Mouse (Mus musculus) forebrain, embryonic 16.5 days (tissue): Measurements from ENCODE around the gene Enpp1. TPM values are rescaled to one million over a fixed set of nuclear protein-coding genes. Genes with fewer than 3 reads are reported as not detected.
A peak's percentile ranks its signal among the peaks of the same experiment; 100 is the strongest.

ENCODE experiments used
- ATAC-seq: fragments of 200-750 bp; cut with Nextera tagmentation; 2 replicates; pipeline ENCODE4 v1.8.0; 2017; ENCODE audit warnings: mild to moderate bottlenecking, moderate library complexity
- H3K27ac ChIP-seq: fragments of 300-500 bp; sonication (generic); 2 replicates; pipeline ENCODE4 v1.5.1; 2014; ENCODE audit warnings: low read length, control low read depth
- H3K27me3 ChIP-seq: fragments of 300-500 bp; sonication (generic); replicated peaks from 2 replicates; pipeline ENCODE4 v1.6.1; 2014; ENCODE audit warnings: low read length; ENCODE audit not compliant: control insufficient read depth, insufficient read depth
- H3K36me3 ChIP-seq: fragments of 300-500 bp; sonication (generic); 2 replicates; pipeline ENCODE4 v1.6.1; 2014; ENCODE audit not compliant: control insufficient read depth, insufficient read depth
- H3K4me1 ChIP-seq: fragments of 300-500 bp; sonication (generic); replicated peaks from 2 replicates; pipeline ENCODE4 v1.6.1; 2014; ENCODE audit warnings: low read length; ENCODE audit not compliant: control insufficient read depth, insufficient read depth
- H3K4me2 ChIP-seq: fragments of 300-500 bp; sonication (generic); 2 replicates; pipeline ENCODE4 v1.6.1; 2014; ENCODE audit warnings: mild to moderate bottlenecking, low read length, control low read depth
- H3K4me3 ChIP-seq: fragments of 300-500 bp; sonication (generic); replicated peaks from 2 replicates; pipeline ENCODE4 v1.5.1; 2014; ENCODE audit warnings: mild to moderate bottlenecking, low read length, control low read depth
- H3K9ac ChIP-seq: fragments of 300-500 bp; sonication (generic); replicated peaks from 2 replicates; pipeline ENCODE4 v1.6.1; 2014; ENCODE audit warnings: low read depth, low read length, control low read depth
- H3K9me3 ChIP-seq: fragments of 300-500 bp; sonication (generic); 2 replicates; pipeline ENCODE4 v1.6.1; 2016; ENCODE audit warnings: low read length; ENCODE audit not compliant: control insufficient read depth
- WGBS: fragments of 180-500 bp; shearing (Covaris S2); extraction: QIAGEN DNeasy Blood & Tissue Kit; methylation state at CpG from one replicate; pipeline ENCODE4 v1.1.7; 2014; 5-methylcytosine and 5-hydroxymethylcytosine counted together
- polyA plus RNA-seq: library from polyadenylated mRNA; unstranded; fragments of >200 nt; fragmentation: Nextera tagmentation; extraction: Ambion mirVana; gene quantifications from 2 replicates; pipeline ENCODE4 v1.2.1, GENCODE M21; 2015

Enpp1 gene
- 0.99 and 2.3 TPM in 2 replicates for polyA plus RNA-seq

DNA sequence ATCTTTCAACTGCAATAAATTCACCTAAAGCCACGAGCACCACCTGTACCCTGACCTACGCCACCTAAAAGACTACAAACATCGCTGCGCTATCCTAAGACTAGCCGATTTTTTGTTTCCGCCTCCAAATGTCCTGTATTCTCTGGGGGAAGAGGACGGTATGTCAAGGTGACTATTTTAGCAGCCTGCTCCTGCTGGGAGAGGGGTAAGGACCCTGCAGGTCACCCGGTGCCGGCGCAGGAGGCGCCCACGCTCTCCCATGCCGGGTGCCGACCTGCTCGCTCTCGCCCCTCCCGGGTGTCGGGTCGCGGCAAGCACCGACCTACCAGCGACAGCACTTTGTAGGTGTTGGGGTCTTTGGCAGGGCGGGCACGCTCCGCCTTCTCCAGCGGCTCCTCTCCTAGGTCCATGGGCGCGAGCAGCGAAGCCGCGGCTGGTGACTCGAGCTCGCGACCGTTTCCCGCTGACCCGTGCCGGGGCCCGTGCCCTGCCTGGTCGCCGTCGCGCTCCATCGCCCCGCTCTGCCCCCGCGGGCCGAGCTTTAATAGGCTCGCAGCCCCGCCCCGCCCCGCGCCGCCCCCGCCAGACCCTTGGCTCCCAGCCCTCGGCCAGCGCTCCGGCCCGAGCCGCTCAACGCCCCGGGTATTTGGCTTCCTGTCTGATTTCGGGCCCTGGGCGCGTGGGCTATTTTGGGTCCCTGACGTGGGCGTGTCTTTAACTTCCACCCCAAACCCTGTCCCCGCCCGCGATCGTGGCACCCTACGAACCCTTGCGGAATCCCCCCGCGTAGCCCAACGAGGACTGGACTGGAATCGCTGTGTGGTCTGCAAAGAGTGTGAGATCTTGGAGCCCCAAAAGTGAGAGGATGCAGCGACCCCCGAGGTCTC is at the start of gene Enpp1:
Enpp1 (minus strand) TSS at position 680 of the 887 bp plus-strand sequence.
- no peaks in the 10 kb centered on the region for H3K36me3 ChIP-seq
- H3K4me2 ChIP-seq, result peak within 1 kb of the TSS; percentile 100
- no peak within 1 kb of the TSS for H3K27ac ChIP-seq
- H3K9ac ChIP-seq, result peak within 1 kb of the TSS; percentile 71
- H3K9me3 ChIP-seq, result no peaks in the 10 kb centered on the region
- WGBS, result under 1% methylated on average over 63 of the region's 79 CpGs
- H3K4me3 ChIP-seq, result peak within 1 kb of the TSS; percentile 73
- ATAC-seq, result peak; percentile 78
- peaks cover 7% of the 10 kb centered on the region for H3K4me1 ChIP-seq
- no peaks in the 10 kb centered on the region for H3K27me3 ChIP-seq

DNA sequence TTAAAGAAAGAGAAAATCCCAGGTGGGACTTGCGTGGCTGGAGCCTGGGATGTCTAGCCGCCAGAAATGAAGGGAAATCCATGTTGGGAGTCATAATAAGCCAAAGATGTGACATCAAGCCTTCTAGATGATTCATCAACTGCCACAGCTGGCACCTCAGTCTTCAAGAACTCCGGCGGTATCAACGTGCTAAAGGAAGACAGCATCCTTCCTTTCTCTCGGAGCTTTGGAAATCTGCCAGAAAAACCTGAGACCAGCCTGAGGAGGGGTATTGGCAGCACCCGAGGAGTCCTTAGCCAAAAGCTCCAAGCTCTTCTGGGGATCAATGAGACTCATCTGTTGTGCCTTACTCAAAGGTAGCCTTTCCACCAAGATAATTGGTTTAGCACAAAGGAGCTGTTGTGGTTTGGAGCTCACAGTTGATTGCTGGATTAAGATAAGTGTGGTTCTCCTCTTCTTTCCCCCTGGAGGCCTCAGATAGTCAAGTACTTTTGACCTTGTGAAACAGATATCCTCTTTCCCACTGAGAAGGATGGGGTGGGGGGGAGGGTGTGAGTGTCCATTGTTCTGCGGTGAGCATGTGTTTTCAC is 46.5 kb upstream of the Enpp1 start:
- Histone ChIP-seq H3K4me1 (peaks cover 11% of the 10 kb centered on the region), H3K4me2 (no peak overlapping the region), H3K36me3 (no peaks in the 10 kb centered on the region), H3K27me3 (no peaks in the 10 kb centered on the region), H3K27ac (no peak overlapping the region), H3K4me3 (no peak overlapping the region), H3K9me3 (no peaks in the 10 kb centered on the region), H3K9ac (no peak overlapping the region)
- 49% methylated on average over 8 of the region's 8 CpGs for WGBS
- no peak for ATAC-seq

DNA sequence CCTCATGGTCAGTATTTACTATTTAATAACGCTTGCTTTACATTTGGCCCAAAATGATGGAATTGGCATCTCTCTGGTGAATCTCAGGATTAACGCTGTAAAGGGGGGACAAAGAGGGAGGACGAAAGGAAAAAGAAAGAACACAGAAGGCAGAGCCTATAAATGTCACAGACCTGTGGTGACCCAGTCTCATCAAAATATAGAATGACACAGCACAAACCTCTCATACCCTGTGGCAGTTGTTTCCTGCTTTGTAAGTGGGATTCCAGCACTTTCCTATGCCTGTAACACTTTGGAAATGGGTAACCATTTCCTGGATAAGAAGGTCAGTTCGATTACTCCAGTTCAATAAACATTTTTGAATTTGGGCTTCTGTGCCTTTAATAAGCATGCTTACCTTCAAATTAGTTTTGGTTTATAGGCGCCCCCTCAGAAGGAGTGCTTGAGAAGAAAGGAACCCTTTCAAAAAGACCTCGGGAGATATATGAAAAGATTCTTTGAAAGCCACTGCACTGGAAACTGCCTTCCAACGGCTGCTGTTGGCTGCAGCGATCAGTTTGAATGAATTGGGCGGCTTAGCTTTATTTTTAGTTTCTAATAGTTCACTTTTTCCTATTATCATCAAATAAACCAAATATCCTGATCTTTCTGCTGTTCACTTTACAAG is 43.0 kb upstream of the Enpp1 start:
- no peak overlapping the region for H3K9ac ChIP-seq
- H3K4me1 ChIP-seq, result peaks cover 11% of the 10 kb centered on the region
- H3K36me3 ChIP-seq, result no peaks in the 10 kb centered on the region
- peak; percentile 58 for ATAC-seq
- H3K4me2 ChIP-seq, result peak overlapping the region; percentile 54
- no peak overlapping the region for H3K27ac ChIP-seq
- H3K9me3 ChIP-seq, result no peaks in the 10 kb centered on the region
- H3K4me3 ChIP-seq, result peak overlapping the region; percentile 36
- 10% methylated on average over 9 of the region's 9 CpGs for WGBS
- H3K27me3 ChIP-seq, result no peaks in the 10 kb centered on the region

DNA sequence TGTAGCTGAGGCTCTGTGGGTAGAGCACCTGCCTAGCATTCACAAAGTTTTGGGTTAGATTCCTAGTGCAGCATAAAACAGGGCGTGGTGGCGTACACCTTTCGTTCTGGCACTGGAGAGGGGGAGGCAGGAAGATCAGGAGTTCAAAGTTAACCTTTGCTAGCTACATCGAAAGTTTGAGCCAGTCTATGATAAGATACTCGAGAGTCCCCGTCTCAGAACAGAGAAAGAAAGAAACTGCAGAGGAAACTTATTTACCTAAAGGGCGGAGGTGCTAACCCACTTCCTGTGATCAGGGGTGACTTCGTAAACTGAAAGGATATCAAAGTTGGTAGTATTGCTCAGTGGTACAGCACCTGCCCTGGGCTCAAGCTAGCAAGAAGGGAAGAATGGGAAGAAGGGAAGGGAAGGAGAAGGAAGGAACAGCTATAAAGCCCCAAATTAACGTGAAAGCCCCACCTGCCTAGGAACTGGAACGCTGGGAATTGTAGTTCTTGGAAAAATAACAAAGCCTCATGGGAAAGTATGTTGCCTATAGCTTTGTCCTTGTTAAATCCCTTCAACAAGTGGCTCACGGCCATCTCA is 42.4 kb upstream of the Enpp1 start:
- peak; percentile 69 for ATAC-seq
- Histone ChIP-seq H3K36me3 (no peaks in the 10 kb centered on the region), H3K27ac (no peak overlapping the region), H3K9me3 (no peaks in the 10 kb centered on the region), H3K9ac (0 out of 2 replicates have a peak overlapping the region, but pooled peaks have one; percentile 26), H3K4me3 (peak overlapping the region; percentile 36), H3K27me3 (no peaks in the 10 kb centered on the region), H3K4me1 (peaks cover 11% of the 10 kb centered on the region), H3K4me2 (peak overlapping the region; percentile 54)
- WGBS, result 49% methylated on average over 11 of the region's 11 CpGs

DNA sequence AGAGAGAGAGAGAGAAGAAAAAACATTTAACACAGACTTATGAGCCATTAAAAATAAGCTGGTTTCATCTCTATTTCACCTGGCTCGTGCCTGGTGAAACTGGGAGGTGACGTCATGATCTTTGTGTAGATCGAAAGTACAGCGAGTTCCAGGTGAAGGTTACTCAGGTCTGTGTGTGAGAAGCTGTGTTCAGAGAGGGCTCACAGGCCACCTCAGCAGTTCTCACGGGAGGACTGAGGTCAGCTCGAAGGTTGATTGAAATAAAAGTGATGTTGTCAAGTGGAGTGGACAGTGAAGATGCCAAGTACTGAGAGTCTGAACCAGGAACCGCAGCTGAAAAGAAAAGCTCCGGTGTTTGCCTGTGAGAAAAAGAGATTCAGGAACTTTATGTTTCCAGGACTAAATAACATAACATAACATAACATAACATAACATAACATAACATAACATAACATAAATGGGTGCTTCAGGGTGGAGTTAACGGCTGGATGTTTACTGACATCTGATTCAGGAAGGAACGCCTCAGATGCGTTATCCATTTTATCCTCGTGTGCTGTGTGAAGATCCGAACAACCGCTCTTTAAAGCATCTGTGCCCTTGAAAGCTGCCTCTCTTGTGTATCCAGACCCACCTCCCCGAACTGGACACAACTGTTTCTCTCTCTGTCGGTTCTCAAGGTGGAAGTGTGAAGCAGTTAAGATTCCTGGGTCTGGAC is 41.7 kb upstream of the Enpp1 start:
- Histone ChIP-seq H3K27ac (no peak overlapping the region), H3K4me2 (peak overlapping the region; percentile 54), H3K27me3 (no peaks in the 10 kb centered on the region), H3K9ac (no peak overlapping the region), H3K4me1 (peaks cover 11% of the 10 kb centered on the region), H3K4me3 (peak overlapping the region; percentile 36), H3K36me3 (no peaks in the 10 kb centered on the region), H3K9me3 (no peaks in the 10 kb centered on the region)
- ATAC-seq, result no peak
- WGBS, result 74% methylated on average over 16 of the region's 16 CpGs

DNA sequence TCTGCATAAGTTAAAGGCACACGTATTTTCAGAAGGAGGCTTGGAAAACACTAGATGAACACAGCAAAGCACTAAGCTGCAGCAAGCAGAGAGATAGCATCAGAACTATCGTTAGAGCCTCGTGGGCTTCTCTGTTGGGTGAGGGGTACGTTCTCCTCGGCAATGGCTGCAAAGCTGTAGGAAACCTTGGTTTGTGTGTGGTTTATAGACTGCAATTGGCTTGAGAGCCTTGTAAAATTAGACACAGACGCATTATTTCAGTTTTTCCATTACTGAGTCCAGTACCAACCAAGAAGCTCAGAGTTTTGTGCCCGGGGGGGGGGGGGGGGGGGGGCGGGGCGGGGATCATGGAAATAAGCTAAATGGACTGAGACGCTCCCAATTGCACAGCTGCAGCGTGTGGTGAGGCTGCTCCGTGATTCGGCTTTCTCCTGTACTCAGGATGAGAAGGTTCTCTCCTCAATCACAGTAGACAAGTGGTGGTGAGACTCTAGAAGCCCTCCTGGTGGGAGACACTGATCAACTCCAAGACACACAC is 31.1 kb upstream of the Enpp1 start:
- Histone ChIP-seq H3K4me2 (no peak overlapping the region), H3K4me1 (no peaks in the 10 kb centered on the region), H3K9ac (no peak overlapping the region), H3K4me3 (no peak overlapping the region), H3K9me3 (no peaks in the 10 kb centered on the region), H3K36me3 (no peaks in the 10 kb centered on the region), H3K27me3 (no peaks in the 10 kb centered on the region), H3K27ac (no peak overlapping the region)
- ATAC-seq, result no peak
- 80% methylated on average over 13 of the region's 13 CpGs for WGBS

DNA sequence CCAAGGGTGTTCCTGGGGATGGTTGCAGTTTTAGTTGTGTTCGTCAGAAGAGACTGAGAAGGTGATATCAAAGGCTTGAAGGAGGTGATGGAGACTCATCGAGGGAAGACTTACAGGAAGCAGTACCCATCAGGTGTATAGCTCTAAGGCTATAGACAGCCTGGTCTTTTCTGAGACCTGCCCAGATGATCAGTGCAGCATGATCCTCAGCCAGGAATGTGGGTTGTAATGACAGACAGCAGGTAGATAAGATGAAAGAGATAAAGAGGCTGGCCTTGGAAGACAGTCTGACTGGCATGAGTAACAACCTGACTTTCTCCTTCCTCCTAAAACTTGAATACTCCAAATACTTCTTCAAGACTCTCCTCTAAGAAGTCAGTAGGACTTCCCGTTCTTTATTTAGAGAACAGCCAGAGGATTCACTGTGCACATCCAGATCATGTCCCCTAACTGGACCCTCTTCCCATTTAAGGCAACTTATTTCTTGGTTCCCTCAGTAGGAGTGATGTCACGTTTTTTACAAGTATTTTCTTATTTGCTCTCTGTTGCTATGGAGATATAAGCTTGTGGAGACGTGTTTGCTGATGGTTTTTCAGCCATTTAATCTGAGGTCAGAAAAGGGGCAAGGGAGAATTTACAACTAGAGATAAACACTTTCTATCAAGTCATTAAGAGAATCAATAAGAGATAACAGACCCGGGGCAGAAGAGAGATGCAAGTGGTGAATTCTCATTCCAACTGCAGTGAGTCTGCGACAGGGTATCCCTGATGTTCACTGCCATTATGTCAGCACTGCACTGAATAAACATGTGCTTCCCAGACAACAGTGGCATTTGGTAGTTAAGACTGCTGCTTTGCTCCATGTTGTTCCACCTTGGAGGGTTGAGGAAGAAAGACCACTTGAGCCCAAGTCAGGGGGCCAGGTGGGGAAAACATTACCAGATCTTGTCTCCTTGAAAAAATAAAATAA is 29.6 kb upstream of the Enpp1 start:
- no peak overlapping the region for H3K9ac ChIP-seq
- 76% methylated on average over 7 of the region's 7 CpGs for WGBS
- H3K27ac ChIP-seq, result no peak overlapping the region
- H3K4me3 ChIP-seq, result no peak overlapping the region
- no peaks in the 10 kb centered on the region for H3K9me3 ChIP-seq
- H3K36me3 ChIP-seq, result no peaks in the 10 kb centered on the region
- no peak for ATAC-seq
- H3K4me2 ChIP-seq, result no peak overlapping the region
- H3K4me1 ChIP-seq, result peaks cover 2% of the 10 kb centered on the region
- no peaks in the 10 kb centered on the region for H3K27me3 ChIP-seq

DNA sequence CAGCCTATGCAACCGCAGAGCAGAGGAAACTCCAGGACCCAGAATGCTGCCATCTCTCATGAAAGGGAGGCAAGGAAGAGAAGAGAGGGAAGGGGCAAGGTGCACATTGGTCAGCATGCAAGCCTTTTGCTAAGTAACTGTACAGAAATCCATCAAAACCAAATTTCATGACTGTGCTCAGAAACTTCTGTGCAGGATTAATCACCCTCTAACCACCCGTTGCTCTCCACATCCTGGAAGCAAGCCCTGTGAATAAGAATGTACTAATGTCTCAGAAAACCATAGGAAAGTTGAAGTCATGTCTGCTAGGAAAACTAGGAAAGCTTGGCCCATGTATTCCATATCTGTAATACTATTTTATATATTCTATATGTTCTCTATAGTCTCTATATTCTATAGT is 27.2 kb upstream of the Enpp1 start:
- ATAC-seq, result no peak
- Histone ChIP-seq H3K27ac (no peak overlapping the region), H3K9ac (no peak overlapping the region), H3K4me1 (peaks cover 2% of the 10 kb centered on the region), H3K27me3 (no peaks in the 10 kb centered on the region), H3K4me2 (no peak overlapping the region), H3K9me3 (no peaks in the 10 kb centered on the region), H3K36me3 (no peaks in the 10 kb centered on the region), H3K4me3 (no peak overlapping the region)
- whole genome bisulfite sequencing, result 82% methylated on average over 2 of the region's 2 CpGs
